In genomic region chr4:119854307-119855144, GRCm38 (mm10) we compare ENCODE assay signal across 14 mouse cellular contexts.
DNase-seq lines count a peak whose midpoint lies in the region; ATAC-seq lines count a peak whose summit lies in the region.
"Had no signal": no experiment of that assay in that cellular context is flagged by ENCODE, and none has a peak within 500 bp of the region (broad histone marks: within the 10 kb centered on the region; RNA-seq: fewer than 3 reads in every experiment).

No protein-coding gene starts in this region.

- no peaks in the 10 kb centered on the region for H3K36me3 ChIP-seq in forebrain, embryonic 15.5 days
- H3K36me3 ChIP-seq in forebrain, embryonic 10.5 days (replicated peaks) = no peaks in the 10 kb centered on the region
- H3K36me3 ChIP-seq in limb, embryonic 12.5 days = no peaks in the 10 kb centered on the region
- no peaks in the 10 kb centered on the region for H3K36me3 ChIP-seq in limb, embryonic 10.5 days
- H3K36me3 ChIP-seq in midbrain, embryonic 16.5 days (ENCODE audit: control insufficient read depth, insufficient read depth, low read length) = no peaks in the 10 kb centered on the region
- H3K36me3 ChIP-seq: G1E; heart, embryonic 12.5 days had no signal

- H3K27ac ChIP-seq in forebrain, embryonic 15.5 days (replicated peaks) = no peak overlapping the region
- H3K27ac ChIP-seq in forebrain, embryonic 10.5 days = no peak overlapping the region
- H3K27ac ChIP-seq in limb, embryonic 12.5 days = peak overlapping the region; percentile 41; the same call in 1 of the 2 replicates
- H3K27ac ChIP-seq in limb, embryonic 10.5 days = no peak overlapping the region
- H3K27ac ChIP-seq in midbrain, embryonic 16.5 days (ENCODE audit: low read length) = peak overlapping the region; percentile 53

- no peak overlapping the region for H3K4me3 ChIP-seq in forebrain, embryonic 15.5 days
- H3K4me3 ChIP-seq in forebrain, embryonic 10.5 days = no peak overlapping the region
- no peak overlapping the region for H3K4me3 ChIP-seq in limb, embryonic 12.5 days (replicated peaks)
- no peak overlapping the region for H3K4me3 ChIP-seq in limb, embryonic 10.5 days
- no peak overlapping the region for H3K4me3 ChIP-seq in midbrain, embryonic 16.5 days (ENCODE audit: low read depth, low read length)
- H3K4me3 ChIP-seq: heart, embryonic 12.5 days had no signal

- WGBS in forebrain, embryonic 15.5 days = 66% methylated on average over 9 of the region's 9 CpGs
- WGBS in forebrain, embryonic 10.5 days = 85% methylated on average over 9 of the region's 9 CpGs
- 70% methylated on average over 9 of the region's 9 CpGs for WGBS in limb, embryonic 12.5 days
- 88% methylated on average over 9 of the region's 9 CpGs for WGBS in limb, embryonic 10.5 days
- 58% methylated on average over 9 of the region's 9 CpGs for WGBS in midbrain, embryonic 16.5 days

- peaks cover 7% of the 10 kb centered on the region for H3K4me1 ChIP-seq in forebrain, embryonic 15.5 days
- H3K4me1 ChIP-seq in forebrain, embryonic 10.5 days = peaks cover 10% of the 10 kb centered on the region
- 0 out of 2 replicates have a peak, but pooled peaks cover 7% of the 10 kb centered on the region for H3K4me1 ChIP-seq in limb, embryonic 12.5 days (replicated peaks)
- peaks cover 3% of the 10 kb centered on the region; the same call in 1 of the 2 replicates for H3K4me1 ChIP-seq in limb, embryonic 10.5 days
- peaks cover 11% of the 10 kb centered on the region; the same call in 1 of the 2 replicates for H3K4me1 ChIP-seq in midbrain, embryonic 16.5 days (ENCODE audit: control insufficient read depth, insufficient read depth, low read length)

- DNase-seq in forebrain, embryonic 10.5 days (ENCODE audit: extremely low spot score, low spot score) = no peak
- DNase-seq in limb, embryonic 10.5 days (ENCODE audit: low spot score) = no peak
- DNase-seq in ZHBTc4 (ENCODE audit: low read depth, low spot score) = peak; percentile 14
- DNase-seq in thymus, adult 18-20 months = no peak
- DNase-seq in frontal cortex, postnatal 10 days (ENCODE audit: low spot score in 2 of 2) = no peak
- DNase-seq: cerebellum, adult 9-10 months; kidney, postnatal 25 days; spleen, adult 18-20 months had no signal

- H3K9me3 ChIP-seq in forebrain, embryonic 15.5 days = no peaks in the 10 kb centered on the region
- no peaks in the 10 kb centered on the region for H3K9me3 ChIP-seq in forebrain, embryonic 10.5 days
- no peaks in the 10 kb centered on the region for H3K9me3 ChIP-seq in limb, embryonic 12.5 days
- no peaks in the 10 kb centered on the region for H3K9me3 ChIP-seq in limb, embryonic 10.5 days (replicated peaks)
- no peaks in the 10 kb centered on the region for H3K9me3 ChIP-seq in midbrain, embryonic 16.5 days (replicated peaks; ENCODE audit: control insufficient read depth, low read length, poor library complexity, severe bottlenecking)
- H3K9me3 ChIP-seq: heart, embryonic 12.5 days had no signal

- ATAC-seq in forebrain, embryonic 15.5 days (replicated peaks) = peak; percentile 53
- no peak for ATAC-seq in limb, embryonic 12.5 days (ENCODE audit: insufficient number of reproducible peaks, insufficient read depth, low FRiP score, low TSS enrichment, low read depth)
- ATAC-seq in midbrain, embryonic 16.5 days = peak; percentile 75
- ATAC-seq: inflammation-experienced regulatory T-cells, adult 6 months had no signal

- H3K9ac ChIP-seq in forebrain, embryonic 15.5 days (replicated peaks) = no peak overlapping the region
- no peak overlapping the region for H3K9ac ChIP-seq in limb, embryonic 12.5 days (replicated peaks)
- no peak overlapping the region for H3K9ac ChIP-seq in midbrain, embryonic 16.5 days (ENCODE audit: low read depth, low read length)
- H3K9ac ChIP-seq: heart, embryonic 12.5 days had no signal

- no peak overlapping the region for H3K4me2 ChIP-seq in forebrain, embryonic 15.5 days (replicated peaks)
- no peak overlapping the region for H3K4me2 ChIP-seq in limb, embryonic 12.5 days
- no peak overlapping the region for H3K4me2 ChIP-seq in midbrain, embryonic 16.5 days (ENCODE audit: low read length)
- H3K4me2 ChIP-seq: heart, embryonic 12.5 days had no signal

- no peaks in the 10 kb centered on the region for H3K27me3 ChIP-seq in forebrain, embryonic 15.5 days
- H3K27me3 ChIP-seq in forebrain, embryonic 10.5 days (ENCODE audit: poor library complexity, severe bottlenecking) = no peaks in the 10 kb centered on the region
- H3K27me3 ChIP-seq in limb, embryonic 12.5 days = no peaks in the 10 kb centered on the region
- no peaks in the 10 kb centered on the region for H3K27me3 ChIP-seq in limb, embryonic 10.5 days (ENCODE audit: low read depth, poor library complexity, severe bottlenecking)
- H3K27me3 ChIP-seq in midbrain, embryonic 16.5 days (ENCODE audit: control insufficient read depth, insufficient read depth, low read depth, low read length) = no peaks in the 10 kb centered on the region

Comparison
In these comparisons a context has a peak if more than half of its experiments do, and no peak if none do; other contexts are left out.
1. H3K27ac ChIP-seq: peak in limb, embryonic 12.5 days (single experiment) and midbrain, embryonic 16.5 days (single experiment); none in forebrain, embryonic 15.5 days (single experiment), forebrain, embryonic 10.5 days (single experiment) and limb, embryonic 10.5 days (single experiment).